Mouse (Mus musculus): ENCODE measurements at regions not wholly inside any gene's neighbourhood (a gene's known extent, or its start where the extent isn't known, plus 50 kb on each side); places are given as distances from the start of the nearest gene placed in this dataset.
"Not testable (repeated sequence)": the region's sequence is repeated elsewhere in the genome, so short reads cannot be mapped to it uniquely, and the experiment has no call there.

DNA sequence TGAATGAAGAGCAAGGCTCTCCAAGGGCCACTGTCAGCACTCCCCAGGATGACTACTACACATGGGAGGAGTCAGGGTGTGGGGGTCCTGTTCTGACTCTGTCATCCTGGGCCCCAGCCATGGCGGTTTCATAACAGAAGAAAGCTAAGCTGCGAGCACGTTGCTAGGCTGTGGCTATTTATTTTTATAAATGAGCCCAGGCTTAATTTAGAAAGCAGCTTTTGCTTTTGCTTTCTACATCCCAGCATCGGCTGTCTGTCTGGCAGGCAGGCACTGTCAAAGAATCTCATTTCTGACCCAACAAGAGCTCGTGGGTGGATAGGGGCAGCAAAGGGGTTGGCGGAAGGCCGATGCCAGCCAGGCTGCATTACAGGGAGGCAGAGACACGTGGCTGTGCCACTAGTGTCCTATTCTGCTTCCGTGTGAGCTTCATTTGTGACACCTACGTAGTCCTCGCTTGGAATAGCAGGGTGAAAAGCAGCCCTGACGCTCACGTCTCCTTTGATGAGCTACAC is 203.9 kb upstream of the Serp2 start:
- DNase-seq (ENCODE audit: extremely low spot score in 1 of 2, low spot score in 1 of 2), result peak; percentile 85 to 91

DNA sequence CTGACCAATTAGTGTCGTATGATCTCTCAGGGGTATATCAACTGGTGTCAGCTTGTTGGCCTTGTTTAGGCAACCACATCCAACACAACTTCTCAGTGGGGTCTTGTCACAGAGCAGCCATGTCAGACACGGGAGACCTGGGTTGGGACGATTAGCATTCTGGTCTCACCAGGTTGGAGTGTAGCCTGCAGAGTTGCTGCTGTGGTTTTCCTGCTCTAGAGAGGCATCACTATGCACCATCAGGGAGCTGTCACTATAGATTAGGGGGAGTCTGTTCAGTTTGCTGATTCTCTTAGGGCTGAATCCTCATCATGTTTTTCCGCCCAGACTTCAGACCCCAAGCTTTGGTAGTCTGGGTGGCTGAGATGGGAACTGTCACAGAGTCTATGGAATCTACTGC is 202.7 kb upstream of the Serp2 start:
- DNase-seq (ENCODE audit: extremely low spot score in 1 of 2, low spot score in 1 of 2), result no peak

DNA sequence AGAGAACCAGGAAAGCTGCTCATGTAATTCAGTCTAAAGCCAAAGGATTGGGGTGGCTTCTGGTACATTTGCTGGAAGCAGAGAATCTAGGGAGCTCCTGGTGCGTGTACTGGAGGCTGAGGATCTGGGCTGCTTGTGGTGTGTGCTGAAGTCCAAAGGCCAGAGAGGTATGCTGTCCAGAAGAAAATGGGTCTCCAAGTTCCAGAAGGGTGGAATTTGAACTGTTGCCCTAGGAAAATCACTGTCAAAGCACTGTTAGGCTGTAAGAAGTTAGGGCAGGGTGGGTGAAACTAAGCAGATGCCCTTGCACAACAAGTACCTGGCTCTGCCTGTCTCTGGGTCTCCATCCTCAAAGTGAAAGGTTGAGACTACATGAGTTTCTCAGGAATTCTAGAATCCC is 201.9 kb upstream of the Serp2 start:
- no peak for DNase-seq (ENCODE audit: extremely low spot score in 1 of 2, low spot score in 1 of 2)

DNA sequence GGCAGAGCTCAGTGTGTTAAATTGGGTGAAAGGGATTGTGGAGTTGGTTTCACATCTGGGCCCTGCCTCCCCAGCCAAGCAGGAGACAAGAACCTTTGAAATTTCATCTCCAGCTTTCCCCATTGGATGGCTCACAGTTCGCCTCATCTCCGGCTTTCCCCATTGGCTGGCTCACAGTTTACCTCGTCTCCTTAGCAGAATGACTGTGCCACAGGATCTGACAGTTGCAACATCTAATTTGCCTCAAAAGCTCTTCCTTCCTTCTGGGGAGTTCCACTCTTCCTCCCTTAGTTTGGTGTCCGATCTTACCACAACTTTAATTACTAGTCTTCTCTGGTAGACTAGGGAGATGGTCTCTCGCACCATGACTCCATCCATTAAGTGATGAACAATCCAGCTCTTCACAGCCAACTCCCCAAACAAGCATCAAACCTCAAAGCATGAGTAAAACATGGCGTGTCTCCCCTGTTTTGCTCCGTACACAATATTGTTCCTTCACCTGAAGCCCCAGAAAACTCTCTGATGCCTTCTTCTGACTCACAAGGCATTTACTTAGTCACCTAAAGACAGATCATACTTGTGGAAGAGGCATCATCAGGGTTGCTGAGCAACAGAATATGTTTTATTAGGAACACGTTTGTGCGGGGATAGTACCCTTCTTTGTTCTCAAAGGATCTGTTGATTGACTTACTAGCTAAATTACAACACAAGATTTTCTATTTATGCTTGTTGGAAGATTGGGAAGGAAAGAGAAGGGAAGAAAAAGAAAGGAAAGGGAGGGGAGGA is 199.1 kb upstream of the Serp2 start:
- no peak for DNase-seq (ENCODE audit: extremely low spot score in 1 of 2, low spot score in 1 of 2)

DNA sequence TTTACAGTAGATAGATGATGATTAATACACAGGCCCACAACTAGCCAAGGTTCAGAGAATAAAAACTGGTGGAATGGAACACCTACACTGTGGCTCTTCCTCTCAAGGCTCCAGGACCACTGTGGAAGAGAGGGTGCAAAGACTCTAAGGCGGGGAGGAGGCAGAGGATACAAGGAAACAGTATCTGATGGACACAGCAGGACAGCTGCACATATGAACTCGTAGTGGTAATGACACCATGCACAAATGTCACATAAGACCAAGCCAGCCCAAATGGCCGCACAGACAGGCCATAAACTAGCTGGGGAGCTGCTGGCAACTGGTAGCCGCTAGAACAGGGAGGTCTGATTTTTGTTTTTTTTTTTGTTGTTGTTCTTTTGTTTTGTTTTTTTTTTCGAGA is 197.0 kb upstream of the Serp2 start:
- no peak for DNase-seq (ENCODE audit: extremely low spot score in 1 of 2, low spot score in 1 of 2)

DNA sequence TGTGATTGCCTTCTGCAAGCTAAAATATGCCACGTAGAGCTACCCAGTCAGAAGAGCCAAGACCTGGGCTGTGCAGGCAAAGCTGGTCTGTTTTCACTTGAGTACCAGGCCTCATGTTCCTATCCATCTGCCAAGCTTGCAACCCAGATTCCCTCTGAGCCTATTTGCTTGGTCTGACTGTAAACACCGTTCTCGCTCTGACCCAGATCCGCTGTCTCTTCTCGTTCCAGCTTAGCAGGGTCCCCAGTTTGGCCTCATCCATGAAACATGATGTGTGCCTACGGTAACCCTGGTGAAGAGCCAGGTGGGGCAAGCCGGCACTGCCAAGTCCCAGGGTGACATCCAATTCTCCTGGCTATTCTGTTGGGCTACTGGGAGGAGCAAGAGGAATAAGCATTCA is 192.5 kb upstream of the Serp2 start:
- no peak for DNase-seq (ENCODE audit: extremely low spot score in 1 of 2, low spot score in 1 of 2)

DNA sequence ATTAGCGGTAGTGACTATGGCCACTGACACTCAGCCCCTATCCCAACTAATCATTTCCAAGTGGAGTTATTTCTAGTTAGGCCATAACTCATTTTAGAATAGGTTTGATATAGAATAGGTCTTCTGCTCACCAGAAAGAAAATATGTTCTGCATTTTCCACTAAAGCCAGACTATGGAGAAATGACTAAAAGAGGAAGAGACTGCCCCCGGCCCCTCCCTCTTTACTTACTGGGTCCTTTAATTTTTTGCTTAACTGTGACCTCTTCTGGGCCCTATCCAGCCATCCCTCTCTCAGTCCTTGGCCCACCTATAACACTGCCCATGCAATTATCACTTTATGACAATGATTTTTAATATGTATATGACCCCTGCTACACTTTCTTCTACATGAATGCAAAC is 192.0 kb upstream of the Serp2 start:
- no peak for DNase-seq (ENCODE audit: extremely low spot score in 1 of 2, low spot score in 1 of 2)

DNA sequence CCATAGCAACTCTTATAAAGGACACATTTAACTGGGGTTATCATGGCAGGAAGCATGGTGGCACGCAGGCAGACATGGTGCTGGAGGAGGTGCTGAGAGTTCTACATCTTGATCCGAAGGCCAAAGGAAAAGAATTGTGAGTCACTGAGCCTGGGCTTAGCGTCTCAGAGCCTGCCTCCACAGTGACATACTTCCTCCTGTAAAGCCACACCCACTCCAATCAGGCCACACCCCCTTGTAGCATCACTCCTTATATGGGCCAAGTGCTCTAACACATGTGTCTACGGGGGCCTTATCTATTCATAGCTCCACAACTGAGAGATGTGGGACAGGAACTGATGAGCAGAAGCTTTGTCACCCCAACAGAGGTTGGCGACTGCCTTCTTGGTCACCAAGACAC is 191.1 kb upstream of the Serp2 start:
- DNase-seq (ENCODE audit: extremely low spot score in 1 of 2, low spot score in 1 of 2), result no peak

DNA sequence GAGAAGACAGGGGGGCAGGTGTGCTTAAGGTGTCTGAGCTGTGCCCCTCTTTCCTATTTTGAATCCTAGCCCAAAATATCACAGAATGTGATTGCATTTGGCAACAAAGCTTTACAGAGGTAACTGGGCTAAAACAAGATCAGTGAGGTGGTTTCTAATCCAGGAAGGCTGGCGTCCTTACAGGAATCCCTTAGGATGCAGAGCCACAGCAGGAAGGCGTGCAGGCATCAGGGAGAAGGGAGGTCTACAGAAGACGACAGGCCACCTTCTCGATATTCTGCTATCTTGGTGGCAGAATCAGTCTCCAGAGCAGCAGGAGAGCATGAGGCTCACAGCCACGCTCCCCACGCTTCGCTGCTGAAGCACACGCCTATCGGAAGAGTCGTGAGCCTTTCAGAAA is 189.6 kb upstream of the Serp2 start:
- no peak for DNase-seq (ENCODE audit: extremely low spot score in 1 of 2, low spot score in 1 of 2)

DNA sequence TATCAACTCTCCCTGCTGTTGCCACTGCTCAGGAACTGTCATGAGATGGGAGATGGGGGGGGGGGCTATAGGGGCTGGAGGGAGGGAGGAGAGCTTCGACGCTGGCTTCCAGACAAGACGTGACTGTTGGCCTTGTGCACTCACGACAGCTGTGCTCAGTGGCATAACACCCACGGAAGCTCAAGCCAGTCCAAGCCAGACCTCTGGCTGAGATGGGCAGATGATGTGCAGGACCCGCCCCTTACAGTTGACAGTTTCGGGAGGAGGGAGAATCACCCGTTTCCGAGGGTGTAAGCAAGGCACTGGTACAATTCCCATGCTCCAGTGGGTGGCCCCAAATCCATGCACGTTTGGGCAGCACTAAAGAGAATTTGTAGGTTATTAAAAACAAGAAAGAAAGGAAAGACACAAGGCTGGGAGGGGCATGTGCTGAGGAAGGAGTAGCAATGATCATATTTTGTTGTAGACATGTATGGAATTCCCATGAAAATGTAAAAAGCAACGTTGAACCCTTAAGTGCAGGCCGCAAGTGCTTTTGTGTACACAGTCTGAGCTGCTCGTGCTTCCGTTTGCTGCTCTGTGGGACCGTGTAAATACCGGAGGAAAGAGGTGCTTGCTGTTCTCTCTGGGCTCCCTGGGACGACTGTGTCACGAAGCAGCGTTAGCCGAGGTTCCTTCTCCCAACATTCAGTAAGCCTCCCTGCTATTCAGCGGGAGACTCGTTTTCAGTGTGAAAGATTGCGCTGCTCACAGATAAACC is 188.2 kb upstream of the Serp2 start:
- DNase-seq (ENCODE audit: extremely low spot score in 1 of 2, low spot score in 1 of 2), result no peak

DNA sequence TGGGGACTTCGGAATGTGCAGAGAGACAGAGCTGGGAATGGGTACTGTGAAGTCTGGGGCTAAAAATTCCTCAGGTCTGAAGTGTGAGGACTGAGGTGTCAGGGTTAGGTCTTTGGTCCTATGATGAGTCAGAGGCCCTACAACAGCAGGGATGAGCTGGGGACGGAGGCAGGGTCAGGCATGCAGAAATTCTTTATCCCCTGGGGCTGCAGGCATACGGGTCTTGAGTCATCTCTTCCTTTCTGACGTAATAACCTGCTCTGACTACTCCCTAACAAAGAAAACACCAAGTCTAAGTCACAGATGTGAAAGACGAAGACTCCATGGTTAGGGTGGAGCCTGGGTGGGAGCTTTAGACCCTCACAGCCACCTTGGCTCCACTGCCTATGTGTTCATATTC is 185.6 kb upstream of the Serp2 start:
- no peak for DNase-seq (ENCODE audit: extremely low spot score in 1 of 2, low spot score in 1 of 2)

DNA sequence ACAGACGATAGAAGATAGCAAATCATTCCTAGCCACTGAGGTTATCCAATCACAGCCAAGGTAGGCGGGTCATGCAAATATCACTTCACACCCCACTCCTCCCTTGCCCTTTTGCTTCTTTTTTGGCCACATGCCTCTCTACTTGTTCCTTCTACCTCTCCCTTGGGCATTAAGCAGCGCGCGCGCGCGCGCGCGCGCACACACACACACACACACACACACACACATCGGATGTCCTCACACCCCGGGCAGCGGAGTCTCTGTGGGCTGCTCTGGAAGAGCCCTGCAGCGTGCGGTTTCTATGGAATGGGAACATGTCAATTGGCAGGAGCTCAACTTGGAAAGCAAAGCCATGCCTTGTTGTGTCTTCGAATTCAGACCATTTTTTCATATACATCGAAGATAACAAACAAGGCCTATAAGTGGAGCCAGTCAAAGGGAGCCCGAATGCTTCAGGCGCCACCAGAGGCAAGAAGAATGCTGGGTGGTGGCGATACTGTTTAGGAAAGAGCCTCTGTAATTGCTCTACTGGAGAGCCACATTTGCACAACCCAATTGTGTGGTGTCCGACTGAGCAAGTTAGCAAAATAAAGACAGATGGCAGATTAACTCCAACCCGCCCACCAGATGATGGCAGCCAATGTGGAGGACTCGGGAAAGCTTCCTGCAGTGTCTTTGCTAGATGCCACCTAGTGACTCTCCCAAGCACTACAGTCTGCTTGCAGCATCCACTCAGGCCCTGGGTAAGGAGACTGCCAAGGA is 183.3 kb upstream of the Serp2 start:
- DNase-seq (ENCODE audit: extremely low spot score in 1 of 2, low spot score in 1 of 2), result peak; percentile 74 to 88

DNA sequence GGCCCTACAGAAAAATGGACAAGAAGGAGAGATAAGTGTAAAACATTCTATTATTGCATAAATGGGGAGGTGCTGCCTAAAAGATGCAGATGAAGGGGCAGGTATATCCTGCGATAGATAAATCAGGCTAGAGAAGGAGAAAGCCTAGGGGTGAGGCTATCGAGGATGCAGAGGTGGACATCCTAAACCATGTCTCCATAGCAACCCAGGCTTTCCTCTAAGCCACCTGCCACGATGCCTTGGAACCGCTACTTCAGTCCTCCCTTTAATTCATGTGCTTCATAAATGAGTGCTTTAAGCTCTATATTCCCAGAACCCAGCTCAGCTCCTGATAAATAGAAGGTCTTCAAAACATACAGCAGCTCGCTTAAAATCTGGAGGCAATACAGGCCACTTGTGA is 179.3 kb upstream of the Serp2 start:
- DNase-seq (ENCODE audit: extremely low spot score in 1 of 2, low spot score in 1 of 2), result no peak

DNA sequence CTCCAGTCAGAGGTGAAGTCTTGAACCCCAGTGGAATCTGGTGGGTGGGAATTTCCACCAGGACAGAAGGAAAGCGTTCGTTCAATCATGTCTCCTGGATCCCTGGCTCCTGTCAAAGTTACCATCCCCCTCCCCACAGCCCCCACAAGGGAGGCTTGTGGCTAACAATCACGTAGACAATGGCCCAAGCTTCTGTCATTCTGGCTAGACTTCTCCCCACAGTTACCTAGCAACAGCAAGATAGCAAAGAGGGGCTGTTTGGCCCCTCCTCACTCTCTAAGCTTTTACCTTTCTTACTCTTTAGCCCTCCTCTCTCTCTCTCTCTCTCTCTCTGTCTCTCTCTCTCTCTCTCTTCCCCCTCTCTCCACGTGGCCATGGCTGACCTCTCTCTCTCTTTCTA is 178.4 kb upstream of the Serp2 start:
- DNase-seq (ENCODE audit: extremely low spot score in 1 of 2, low spot score in 1 of 2), result no peak

DNA sequence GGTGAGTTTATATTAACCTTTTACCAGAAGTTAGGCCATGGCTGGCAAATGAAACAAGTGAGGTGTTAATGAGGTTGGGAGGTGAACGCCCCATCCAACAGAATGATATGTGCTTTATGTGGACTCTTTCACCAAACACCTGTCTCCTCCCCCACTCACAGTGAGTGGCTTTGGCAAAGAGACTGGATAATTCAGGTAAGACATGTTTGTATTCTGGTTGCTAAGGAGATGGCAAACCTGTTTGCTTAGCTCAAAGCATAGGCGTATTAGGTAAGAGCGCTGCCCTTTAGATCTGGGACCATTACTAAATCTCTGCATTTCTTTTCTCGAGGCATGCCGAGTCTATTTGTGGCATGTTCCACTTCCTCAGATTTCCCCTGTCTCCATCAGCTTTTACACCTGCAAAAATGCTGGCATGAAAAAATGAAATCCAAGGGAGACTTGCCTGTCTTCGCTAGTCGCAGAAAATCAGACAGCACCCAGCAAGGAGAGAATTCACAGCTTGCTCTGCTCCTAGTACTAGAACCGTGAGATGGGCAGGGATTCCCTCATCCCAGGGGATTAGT is 176.7 kb upstream of the Serp2 start:
- DNase-seq (ENCODE audit: extremely low spot score in 1 of 2, low spot score in 1 of 2), result peak in 1 of 2 experiments; percentile 36

DNA sequence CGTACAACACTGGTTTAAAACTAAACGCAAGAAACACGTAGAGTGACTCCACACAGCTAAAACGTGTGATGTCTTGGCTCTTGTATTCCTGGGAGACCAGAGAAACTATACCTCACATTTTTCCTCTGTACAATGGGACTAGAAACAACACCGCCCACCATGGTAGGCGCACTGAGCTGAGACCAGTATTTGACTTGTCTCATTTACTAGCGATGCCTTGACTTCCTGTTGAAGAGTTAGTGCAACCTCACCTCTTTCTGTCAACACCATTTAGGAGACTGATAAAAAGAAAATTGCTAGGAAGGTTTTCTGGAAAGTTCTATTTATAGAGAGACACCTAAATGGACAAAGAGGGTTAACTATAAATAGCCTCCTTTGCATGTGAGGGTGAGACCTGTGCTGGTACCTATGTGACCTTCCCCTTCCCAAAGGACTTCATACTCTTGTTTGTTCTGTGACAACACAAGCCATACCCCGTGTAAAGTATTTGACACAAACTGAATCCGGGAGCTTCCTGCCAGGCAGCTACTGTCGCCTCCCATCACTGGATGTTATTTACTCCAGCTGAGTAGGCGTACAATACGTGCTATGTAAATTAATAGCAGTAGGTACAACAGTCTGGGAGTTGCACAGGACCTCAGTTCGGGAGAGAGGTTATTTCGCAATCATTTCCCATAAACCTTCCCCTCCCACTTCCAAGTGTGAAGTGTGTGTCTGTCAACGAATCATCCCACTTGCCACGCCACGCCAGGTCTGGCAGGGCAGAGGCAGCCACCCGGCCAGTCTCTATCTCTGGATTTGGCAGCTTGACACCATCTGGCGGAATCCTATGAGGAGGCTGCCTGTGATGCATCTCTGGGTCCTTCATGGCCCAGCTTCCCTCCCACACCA is 174.7 kb upstream of the Serp2 start:
- peak in 1 of 2 experiments; percentile 42 for DNase-seq (ENCODE audit: extremely low spot score in 1 of 2, low spot score in 1 of 2)

DNA sequence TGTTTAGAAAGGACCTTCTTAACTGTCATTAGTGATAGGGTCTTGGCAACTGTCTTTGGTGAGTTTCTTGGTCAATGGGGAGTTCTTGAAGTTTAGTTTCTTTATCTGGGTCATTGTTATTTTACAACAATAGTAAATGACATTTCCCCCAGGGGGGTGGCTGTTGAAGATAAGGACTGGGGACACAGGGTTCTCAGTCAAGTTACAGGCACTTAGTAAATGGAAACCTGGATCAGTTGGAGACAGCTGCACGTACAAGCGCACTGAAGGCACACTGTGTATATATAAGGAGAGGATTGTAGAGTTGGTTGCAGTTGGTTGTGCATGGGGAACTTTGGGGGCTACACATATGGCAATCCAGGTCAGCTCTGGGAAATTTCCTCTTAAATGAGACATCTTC is 169.2 kb upstream of the Serp2 start:
- no peak for DNase-seq (ENCODE audit: extremely low spot score in 1 of 2, low spot score in 1 of 2)

DNA sequence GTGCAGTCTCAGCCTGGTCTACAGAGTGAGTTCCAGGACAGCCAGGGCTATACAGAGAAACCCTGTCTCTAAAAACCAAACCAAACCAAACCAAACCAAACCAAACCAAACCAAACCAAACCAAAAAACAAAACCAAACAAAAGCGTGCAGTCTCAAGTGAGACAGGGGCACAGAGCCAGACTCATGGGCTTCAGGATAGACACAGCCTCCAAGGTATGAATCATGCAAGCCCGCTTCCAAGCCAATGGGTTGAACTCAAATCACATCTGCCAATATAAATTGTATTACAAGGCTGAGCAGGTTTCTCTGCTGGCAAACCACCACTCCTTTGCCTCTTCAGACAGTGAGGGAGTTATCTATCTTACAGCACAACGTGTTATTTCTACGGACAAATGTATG is 168.5 kb upstream of the Serp2 start:
- not testable (repeated sequence) for DNase-seq (ENCODE audit: extremely low spot score in 1 of 2, low spot score in 1 of 2)

DNA sequence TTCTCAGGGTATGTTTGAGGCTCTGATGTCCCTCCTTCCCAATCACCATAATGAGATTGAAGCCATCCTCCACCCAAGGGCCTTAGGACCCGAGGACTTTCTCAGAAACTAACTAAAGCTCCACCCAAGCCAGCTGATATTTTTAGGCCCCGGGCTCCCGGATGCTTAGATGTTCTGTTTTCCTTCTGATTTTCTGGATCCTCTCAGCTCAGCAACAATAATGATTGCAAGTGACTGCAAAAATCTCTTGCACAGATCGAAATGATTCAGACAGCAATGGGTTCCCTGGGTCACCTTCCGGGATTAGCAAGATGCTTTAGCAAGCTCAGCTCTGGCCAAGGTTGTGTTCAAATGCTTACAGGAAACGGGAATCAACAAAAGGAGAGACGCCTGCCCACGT is 168.1 kb upstream of the Serp2 start:
- no peak for DNase-seq (ENCODE audit: extremely low spot score in 1 of 2, low spot score in 1 of 2)

DNA sequence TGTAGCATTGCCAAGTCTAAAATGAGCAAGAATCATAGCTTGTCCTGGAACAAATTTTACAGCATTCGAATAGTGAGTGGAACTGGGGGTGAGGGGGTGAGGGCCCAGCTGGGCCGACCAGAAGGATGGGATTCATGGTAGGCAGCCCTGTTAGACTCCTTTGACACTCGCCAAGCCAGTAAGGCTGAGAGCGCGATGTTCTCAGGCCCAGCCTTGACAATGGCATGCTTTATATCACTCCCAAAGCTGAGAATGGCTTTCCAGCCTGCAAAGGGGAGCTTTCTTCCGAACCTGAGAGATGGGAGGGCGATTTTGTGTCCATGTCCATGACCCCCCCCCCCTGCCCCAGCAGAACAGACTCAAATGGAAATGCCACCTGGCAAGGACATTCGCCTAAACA is 167.7 kb upstream of the Serp2 start:
- no peak for DNase-seq (ENCODE audit: extremely low spot score in 1 of 2, low spot score in 1 of 2)

Data from frontal cortex, adult 2 months (tissue).